In the genomic region with DNA sequence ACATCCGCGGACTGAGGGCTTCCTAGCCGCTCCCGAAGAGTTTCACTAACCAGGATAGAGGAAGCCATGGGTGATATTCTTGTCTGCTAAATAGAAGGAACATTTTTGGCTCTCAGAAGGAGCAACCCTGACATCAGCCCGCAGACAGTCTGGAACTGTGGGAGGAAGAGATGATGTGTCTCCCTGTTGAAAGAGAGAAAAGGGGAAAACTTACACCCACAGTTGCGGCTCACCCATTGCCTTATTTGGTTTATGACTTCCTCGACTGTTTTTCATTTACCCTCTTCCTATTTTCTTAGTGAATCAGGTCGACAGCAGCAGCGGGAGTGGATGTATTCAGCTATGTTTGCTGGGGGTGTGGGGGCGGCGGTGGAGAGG, we compare ENCODE assay signal across 12 mouse cellular contexts.
A peak's percentile ranks its signal among the peaks of the same experiment; 100 is the strongest.
DNase-seq lines count a peak whose midpoint lies in the region; ATAC-seq and TF ChIP-seq lines count a peak whose summit lies in the region.
"Had no signal": no experiment of that assay in that cellular context is flagged by ENCODE, and none has a peak within 500 bp of the region (broad histone marks: within the 10 kb centered on the region; RNA-seq: fewer than 3 reads in every experiment).

No protein-coding gene starts in this region.

- H3K27me3 ChIP-seq in intestine, embryonic 15.5 days (replicated peaks) = no peaks in the 10 kb centered on the region
- no peaks in the 10 kb centered on the region for H3K27me3 ChIP-seq in intestine, postnatal 0 days (replicated peaks; ENCODE audit: control insufficient read depth, insufficient read depth, low read length)
- no peaks in the 10 kb centered on the region for H3K27me3 ChIP-seq in testis, adult 2 months (ENCODE audit: control insufficient read depth, insufficient read depth, low read length)
- H3K27me3 ChIP-seq in stomach, embryonic 16.5 days (ENCODE audit: control insufficient read depth, insufficient read depth, low read length) = no peaks in the 10 kb centered on the region
- H3K27me3 ChIP-seq: lung, embryonic 15.5 days had no signal

- no peaks in the 10 kb centered on the region for H3K4me1 ChIP-seq in intestine, embryonic 15.5 days (replicated peaks)
- H3K4me1 ChIP-seq in intestine, postnatal 0 days (replicated peaks; ENCODE audit: control insufficient read depth, insufficient read depth, low read length) = no peaks in the 10 kb centered on the region
- H3K4me1 ChIP-seq in testis, adult 2 months (ENCODE audit: control insufficient read depth, insufficient read depth, low read length) = no peaks in the 10 kb centered on the region
- H3K4me1 ChIP-seq in stomach, embryonic 16.5 days (ENCODE audit: control insufficient read depth, insufficient read depth, low read length) = peaks cover 9% of the 10 kb centered on the region

- TF ChIP-seq POLR2A in testis, adult 2 months (IDR thresholded peaks at IDR 0.05; ENCODE audit: control insufficient read depth, low read depth, low read length) = no peak

- H3K9ac ChIP-seq in intestine, embryonic 15.5 days = no peak overlapping the region
- H3K9ac ChIP-seq in intestine, postnatal 0 days (ENCODE audit: low read depth, low read length) = no peak overlapping the region
- no peak overlapping the region for H3K9ac ChIP-seq in stomach, embryonic 16.5 days (ENCODE audit: low read length)
- H3K9ac ChIP-seq: lung, embryonic 15.5 days had no signal

- H3K4me2 ChIP-seq in intestine, embryonic 15.5 days (replicated peaks) = no peak overlapping the region
- no peak overlapping the region for H3K4me2 ChIP-seq in intestine, postnatal 0 days (replicated peaks; ENCODE audit: low read depth)
- no peak overlapping the region for H3K4me2 ChIP-seq in stomach, embryonic 16.5 days (ENCODE audit: low read depth, low read length)
- H3K4me2 ChIP-seq: lung, embryonic 15.5 days had no signal

- no peak for ATAC-seq in intestine, embryonic 15.5 days
- no peak for ATAC-seq in intestine, postnatal 0 days
- no peak for ATAC-seq in stomach, embryonic 16.5 days (ENCODE audit: insufficient read depth, low FRiP score)
- no peak for ATAC-seq in megakaryocyte, adult 5-6 weeks (ENCODE audit: poor library complexity, severe bottlenecking)
- ATAC-seq: activated CD4-positive, CD25-positive, alpha-beta regulatory T cell, adult 4 months had no signal

- DNase-seq in testis, postnatal 10 days (ENCODE audit: low spot score) = no peak
- DNase-seq in frontal cortex, postnatal 36 days (ENCODE audit: low spot score in 2 of 2) = peak; percentile 52 to 59
- no peak for DNase-seq in retina, postnatal 1 day
- DNase-seq: midbrain, embryonic 14.5 days; thymus, postnatal 4 days had no signal

- TF ChIP-seq CTCF in intestine, postnatal 0 days (IDR thresholded peaks at IDR 0.05; ENCODE audit: low read depth) = no peak
- TF ChIP-seq CTCF in testis, adult 2 months (IDR thresholded peaks at IDR 0.05; ENCODE audit: control insufficient read depth, insufficient read depth, insufficient replicate concordance, low read depth, low read length) = no peak

- peak overlapping the region; percentile 40; the same call in 1 of the 2 replicates for H3K27ac ChIP-seq in intestine, embryonic 15.5 days
- no peak overlapping the region for H3K27ac ChIP-seq in intestine, postnatal 0 days (ENCODE audit: low read depth, low read length)
- peak overlapping the region; percentile 29; the same call in 1 of the 2 replicates for H3K27ac ChIP-seq in testis, adult 2 months (ENCODE audit: control insufficient read depth, insufficient read depth, low read depth, low read length)
- H3K27ac ChIP-seq in stomach, embryonic 16.5 days (ENCODE audit: low read length) = peak overlapping the region; percentile 25; the same call in 1 of the 2 replicates
- H3K27ac ChIP-seq: lung, embryonic 15.5 days had no signal

- WGBS in intestine, embryonic 15.5 days = 73% methylated on average over 11 of the region's 11 CpGs
- 71% methylated on average over 11 of the region's 11 CpGs for WGBS in intestine, postnatal 0 days
- 74% methylated on average over 11 of the region's 11 CpGs for WGBS in stomach, embryonic 16.5 days

- no peaks in the 10 kb centered on the region for H3K9me3 ChIP-seq in intestine, embryonic 15.5 days
- no peaks in the 10 kb centered on the region for H3K9me3 ChIP-seq in intestine, postnatal 0 days (ENCODE audit: control insufficient read depth)
- H3K9me3 ChIP-seq in stomach, embryonic 16.5 days (replicated peaks; ENCODE audit: control insufficient read depth, low read length) = no peaks in the 10 kb centered on the region
- H3K9me3 ChIP-seq: lung, embryonic 15.5 days had no signal

- H3K36me3 ChIP-seq in intestine, embryonic 15.5 days = no peaks in the 10 kb centered on the region
- no peaks in the 10 kb centered on the region for H3K36me3 ChIP-seq in intestine, postnatal 0 days (ENCODE audit: control insufficient read depth, insufficient read depth)
- H3K36me3 ChIP-seq in testis, adult 2 months (ENCODE audit: control insufficient read depth, insufficient read depth, low read length) = no peaks in the 10 kb centered on the region
- H3K36me3 ChIP-seq in stomach, embryonic 16.5 days (ENCODE audit: control insufficient read depth, insufficient read depth, low read length) = no peaks in the 10 kb centered on the region
- H3K36me3 ChIP-seq: lung, embryonic 15.5 days had no signal

- H3K4me3 ChIP-seq in intestine, embryonic 15.5 days (replicated peaks) = no peak overlapping the region
- no peak overlapping the region for H3K4me3 ChIP-seq in intestine, postnatal 0 days (ENCODE audit: low read depth, low read length)
- H3K4me3 ChIP-seq in testis, adult 2 months (ENCODE audit: control insufficient read depth, low read depth, low read length) = peak overlapping the region; percentile 13
- no peak overlapping the region for H3K4me3 ChIP-seq in stomach, embryonic 16.5 days (replicated peaks; ENCODE audit: low read length)
- H3K4me3 ChIP-seq: lung, embryonic 15.5 days had no signal

Comparison
In these comparisons a context has a peak if more than half of its experiments do, and no peak if none do; other contexts are left out.
1. DNase-seq: peak in frontal cortex, postnatal 36 days (2 of 2); none in testis, postnatal 10 days (single experiment) and retina, postnatal 1 day (single experiment).